Mouse (Mus musculus) testis, adult 2 months (tissue): ENCODE measurements around the gene Hist2h2be.

Experiments
- CTCF ChIP-seq: fragments of 200-500 bp; IDR thresholded peaks from 2 replicates; pipeline ENCODE4 v1.5.1; 2012; ENCODE audit warnings: low read depth, mild to moderate bottlenecking, inconsistent platforms, low read length, moderate library complexity; ENCODE audit not compliant: control insufficient read depth, insufficient read depth, insufficient replicate concordance
- POLR2A ChIP-seq: fragments of 200-500 bp; IDR thresholded peaks from 2 replicates; pipeline ENCODE4 v1.6.1; 2012; ENCODE audit warnings: low read depth, mild to moderate bottlenecking, inconsistent platforms, low read length, moderate library complexity; ENCODE audit not compliant: control insufficient read depth

GRCm38 (mm10) chr3:96254683-96255355 is 33.9 kb downstream of the Hist2h2be start:
- TF ChIP-seq CTCF: no peak
- no peak for TF ChIP-seq POLR2A
